Mouse (Mus musculus): Measurements from ENCODE around the gene Ccl12.

The Ccl12 gene

GRCm38 (mm10) chr11:82139492-82140094 lies 37.9 kb downstream of the Ccl12 start:
- no peak for DNase-seq (ENCODE audit: low read depth, low spot score)

All from ES-CJ7 (cell line).